Mouse (Mus musculus) c-Kit-negative CD71-positive TER-119-positive erythroid progenitor cells, embryonic 14.5 days (primary cell): ENCODE measurements around the gene Mcat.

Experiments used
- DNase-seq: peaks from one replicate; pipeline ENCODE4 v3.0.0-alpha.2; 2013; ENCODE audit warnings: low read depth, low spot score

Mcat gene

GRCm38 (mm10) chr15:83539905-83540304 lies 23.7 kb downstream of the Mcat start:
- DNase-seq = no peak

- DNase-seq = no peak
Observed at GRCm38 (mm10) chr15:83538855-83539254, 24.7 kb downstream of the Mcat start.

- no peak for DNase-seq
Observed at GRCm38 (mm10) chr15:83535890-83536231, 27.7 kb downstream of the Mcat start.

- no peak for DNase-seq
Observed at GRCm38 (mm10) chr15:83534960-83535889, 28.4 kb downstream of the Mcat start.

GRCm38 (mm10) chr15:83532606-83533005 lies 31.0 kb downstream of the Mcat start:
- no peak for DNase-seq

- no peak for DNase-seq
Observed at GRCm38 (mm10) chr15:83531961-83532469, 31.6 kb downstream of the Mcat start.

- DNase-seq = no peak
Observed at GRCm38 (mm10) chr15:83530688-83531087, 32.9 kb downstream of the Mcat start.

GRCm38 (mm10) chr15:83530233-83530632 lies 33.4 kb downstream of the Mcat start:
- DNase-seq = no peak

- DNase-seq = no peak
Observed at GRCm38 (mm10) chr15:83529765-83530164, 33.8 kb downstream of the Mcat start.

- no peak for DNase-seq
Observed at GRCm38 (mm10) chr15:83528892-83529291, 34.7 kb downstream of the Mcat start.

- no peak for DNase-seq
Observed at GRCm38 (mm10) chr15:83527747-83528146, 35.8 kb downstream of the Mcat start.

GRCm38 (mm10) chr15:83527092-83527437 lies 36.5 kb downstream of the Mcat start:
- no peak for DNase-seq

GRCm38 (mm10) chr15:83526424-83527091 lies 37.0 kb downstream of the Mcat start, which contains the start of gene Bik:
Bik (plus strand) TSS chr15:83526862.
- no peak for DNase-seq

- DNase-seq = no peak
Observed at GRCm38 (mm10) chr15:83524333-83524729, 39.3 kb downstream of the Mcat start.

- no peak for DNase-seq
Observed at GRCm38 (mm10) chr15:83523638-83524332, 39.8 kb downstream of the Mcat start.

- no peak for DNase-seq
Observed at GRCm38 (mm10) chr15:83523196-83523595, 40.4 kb downstream of the Mcat start.

GRCm38 (mm10) chr15:83520861-83521382 lies 42.7 kb downstream of the Mcat start:
- DNase-seq = no peak

GRCm38 (mm10) chr15:83518215-83519048 lies 45.2 kb downstream of the Mcat start:
- DNase-seq = peak; percentile 41

GRCm38 (mm10) chr15:83515018-83515417 lies 48.6 kb downstream of the Mcat start:
- DNase-seq = no peak

- DNase-seq = no peak
Observed at GRCm38 (mm10) chr15:83512489-83513281, 50.9 kb downstream of the Mcat start.
